ENCODE assay signal across 7 mouse cellular contexts in genomic region chr1:74035912-74036489, GRCm38 (mm10).
DNase-seq lines count a peak whose midpoint lies in the region; ATAC-seq and TF ChIP-seq lines count a peak whose summit lies in the region.

No protein-coding gene starts in this region.

- no peak for TF ChIP-seq POLR2A in spleen, adult 2 months (IDR thresholded peaks at IDR 0.05; ENCODE audit: low read depth, low read length)

- no peak for ATAC-seq in hindbrain, postnatal 0 days
- ATAC-seq in limb, embryonic 13.5 days (ENCODE audit: low FRiP score, low read depth) = no peak

- 83% methylated on average over 3 of the region's 3 CpGs for WGBS in spleen, adult 2 months
- whole genome bisulfite sequencing in hindbrain, postnatal 0 days = 61% methylated on average over 3 of the region's 3 CpGs
- 34% methylated on average over 3 of the region's 3 CpGs for WGBS in limb, embryonic 13.5 days

- peak overlapping the region; percentile 57 for H3K27ac ChIP-seq in spleen, adult 2 months (ENCODE audit: insufficient read depth, low read length)
- H3K27ac ChIP-seq in hindbrain, postnatal 0 days = no peak overlapping the region
- peak overlapping the region; percentile 70; the same call in 1 of the 2 replicates for H3K27ac ChIP-seq in limb, embryonic 13.5 days

- no peak for DNase-seq in spleen, adult 2 months (ENCODE audit: low read depth in 1 of 2, low spot score in 2 of 2)
- DNase-seq in spleen, postnatal 10 days (ENCODE audit: low spot score in 2 of 2) = no peak
- DNase-seq in hindbrain, postnatal 0 days (ENCODE audit: low spot score) = no peak
- no peak for DNase-seq in cerebellum, postnatal 14 days
- no peak for DNase-seq in urinary bladder, postnatal 36 days (ENCODE audit: low spot score in 2 of 2)
- DNase-seq in ovary, postnatal 10 days (ENCODE audit: low spot score) = no peak

- H3K4me3 ChIP-seq in spleen, adult 2 months (ENCODE audit: extremely low read depth, insufficient read depth, insufficient read length) = peak overlapping the region; percentile 52; the same call in 1 of the 2 replicates
- peak overlapping the region; percentile 35 for H3K4me3 ChIP-seq in hindbrain, postnatal 0 days (ENCODE audit: low read length)
- H3K4me3 ChIP-seq in limb, embryonic 13.5 days = peak overlapping the region; percentile 47

- no peaks in the 10 kb centered on the region for H3K36me3 ChIP-seq in spleen, adult 2 months (ENCODE audit: control insufficient read depth, insufficient read depth, low read length)
- H3K36me3 ChIP-seq in hindbrain, postnatal 0 days (ENCODE audit: insufficient read depth, low read length) = no peaks in the 10 kb centered on the region
- H3K36me3 ChIP-seq in limb, embryonic 13.5 days = no peaks in the 10 kb centered on the region

- no peak for TF ChIP-seq CTCF in spleen, adult 2 months (IDR thresholded peaks at IDR 0.05; ENCODE audit: extremely low read depth, insufficient read depth, insufficient read length, insufficient replicate concordance)
- no peak for TF ChIP-seq CTCF in hindbrain, postnatal 0 days (IDR thresholded peaks at IDR 0.05; ENCODE audit: low read depth)

- peak overlapping the region; percentile 62; the same call in 1 of the 2 replicates for H3K4me2 ChIP-seq in hindbrain, postnatal 0 days (ENCODE audit: low read depth, low read length)
- H3K4me2 ChIP-seq in limb, embryonic 13.5 days (replicated peaks) = peak overlapping the region; percentile 71

- H3K9ac ChIP-seq in hindbrain, postnatal 0 days (replicated peaks; ENCODE audit: low read length) = no peak overlapping the region
- H3K9ac ChIP-seq in limb, embryonic 13.5 days = peak overlapping the region; percentile 62

- peaks cover 4% of the 10 kb centered on the region; the same call in 1 of the 2 replicates for H3K4me1 ChIP-seq in spleen, adult 2 months (ENCODE audit: control insufficient read depth, insufficient read depth, insufficient read length)
- peaks cover 11% of the 10 kb centered on the region for H3K4me1 ChIP-seq in hindbrain, postnatal 0 days (ENCODE audit: insufficient read depth, low read length)
- peaks cover 94% of the 10 kb centered on the region for H3K4me1 ChIP-seq in limb, embryonic 13.5 days

- 0 out of 2 replicates have a peak, but pooled peaks cover 1% of the 10 kb centered on the region for H3K27me3 ChIP-seq in spleen, adult 2 months (ENCODE audit: control insufficient read depth, insufficient read depth, low read length)
- peaks cover 6% of the 10 kb centered on the region; the same call in 1 of the 2 replicates for H3K27me3 ChIP-seq in hindbrain, postnatal 0 days (ENCODE audit: insufficient read depth, low read length)
- H3K27me3 ChIP-seq in limb, embryonic 13.5 days = no peaks in the 10 kb centered on the region

- H3K9me3 ChIP-seq in hindbrain, postnatal 0 days (ENCODE audit: low read length) = no peaks in the 10 kb centered on the region
- no peaks in the 10 kb centered on the region for H3K9me3 ChIP-seq in limb, embryonic 13.5 days
